Mouse (Mus musculus) kidney, embryonic 16.5 days (tissue): ENCODE measurements at regions not wholly inside any gene's neighbourhood (a gene's known extent, or its start where the extent isn't known, plus 50 kb on each side); places are given as distances from the start of the nearest gene placed in this dataset.

Experiments used
- ATAC-seq: fragments of 200-750 bp; cut with Nextera tagmentation; 2 replicates; pipeline ENCODE4 v1.8.0; 2017; ENCODE audit warnings: moderate TSS enrichment; ENCODE audit not compliant: low FRiP score, low TSS enrichment
- H3K27ac ChIP-seq: fragments of 300-500 bp; sonication (generic); 2 replicates; pipeline ENCODE4 v1.5.1; 2014; ENCODE audit warnings: low read length
- H3K27me3 ChIP-seq: fragments of 300-500 bp; sonication (generic); 2 replicates; pipeline ENCODE4 v1.6.1; 2014; ENCODE audit warnings: low read length, control low read depth, mixed read lengths; ENCODE audit not compliant: insufficient read depth
- H3K36me3 ChIP-seq: fragments of 300-500 bp; sonication (generic); 2 replicates; pipeline ENCODE4 v1.6.1; 2014; ENCODE audit warnings: low read length, control low read depth, mixed read lengths; ENCODE audit not compliant: insufficient read depth
- H3K4me1 ChIP-seq: fragments of 300-500 bp; sonication (generic); 2 replicates; pipeline ENCODE4 v1.6.1; 2014; ENCODE audit warnings: low read length, control low read depth, mixed read lengths; ENCODE audit not compliant: insufficient read depth
- H3K4me2 ChIP-seq: fragments of 300-500 bp; sonication (generic); replicated peaks from 2 replicates; pipeline ENCODE4 v1.6.1; 2014; ENCODE audit warnings: low read depth, low read length
- H3K4me3 ChIP-seq: fragments of 300-500 bp; sonication (generic); 2 replicates; pipeline ENCODE4 v1.5.1; 2014; ENCODE audit warnings: mild to moderate bottlenecking, low read length
- H3K9ac ChIP-seq: fragments of 300-500 bp; sonication (generic); replicated peaks from 2 replicates; pipeline ENCODE4 v1.6.1; 2014; ENCODE audit warnings: low read length
- H3K9me3 ChIP-seq: fragments of 300-500 bp; sonication (generic); 2 replicates; pipeline ENCODE4 v1.6.1; 2016; ENCODE audit warnings: low read length, control low read depth
- WGBS: fragments of 180-500 bp; shearing (Covaris S2); extraction: QIAGEN DNeasy Blood & Tissue Kit; methylation state at CpG from one replicate; pipeline ENCODE4 v1.1.7; 2014; 5-methylcytosine and 5-hydroxymethylcytosine counted together

- no peak overlapping the region for H3K4me2 ChIP-seq
- 58% methylated on average over 9 of the region's 9 CpGs for WGBS
- no peak overlapping the region for H3K27ac ChIP-seq
- H3K9ac ChIP-seq, result no peak overlapping the region
- ATAC-seq, result no peak
- H3K27me3 ChIP-seq, result no peaks in the 10 kb centered on the region
- no peak overlapping the region for H3K4me3 ChIP-seq
- H3K9me3 ChIP-seq, result no peaks in the 10 kb centered on the region
- H3K36me3 ChIP-seq, result no peaks in the 10 kb centered on the region
- no peaks in the 10 kb centered on the region; the same call in 1 of the 2 replicates for H3K4me1 ChIP-seq
Observed at GRCm38 (mm10) chr3:130853866-130854265, 123.7 kb upstream of the Rpl34 start.

GRCm38 (mm10) chr3:130850766-130851308 lies 120.6 kb upstream of the Rpl34 start:
- H3K9me3 ChIP-seq, result no peaks in the 10 kb centered on the region

GRCm38 (mm10) chr3:130841755-130842154 lies 111.6 kb upstream of the Rpl34 start:
- H3K4me1 ChIP-seq, result no peaks in the 10 kb centered on the region; the same call in 1 of the 2 replicates
- no peaks in the 10 kb centered on the region for H3K9me3 ChIP-seq
- H3K36me3 ChIP-seq, result no peaks in the 10 kb centered on the region
- 80% methylated on average over 1 of the region's 1 CpGs for WGBS
- no peak overlapping the region for H3K4me3 ChIP-seq
- no peak overlapping the region for H3K4me2 ChIP-seq
- H3K27me3 ChIP-seq, result no peaks in the 10 kb centered on the region
- H3K9ac ChIP-seq, result no peak overlapping the region
- H3K27ac ChIP-seq, result no peak overlapping the region
- no peak for ATAC-seq

More at GRCm38 (mm10) chr3:130850766-130851308, 120.6 kb upstream of the Rpl34 start:
- H3K4me1 ChIP-seq, result no peaks in the 10 kb centered on the region
- H3K9ac ChIP-seq, result no peak overlapping the region
- H3K36me3 ChIP-seq, result no peaks in the 10 kb centered on the region
- no peak overlapping the region for H3K4me3 ChIP-seq
- H3K27me3 ChIP-seq, result no peaks in the 10 kb centered on the region
- no peak overlapping the region for H3K27ac ChIP-seq
- 54% methylated on average over 5 of the region's 5 CpGs for WGBS
- peak; percentile 51 for ATAC-seq
- H3K4me2 ChIP-seq, result no peak overlapping the region

DNA sequence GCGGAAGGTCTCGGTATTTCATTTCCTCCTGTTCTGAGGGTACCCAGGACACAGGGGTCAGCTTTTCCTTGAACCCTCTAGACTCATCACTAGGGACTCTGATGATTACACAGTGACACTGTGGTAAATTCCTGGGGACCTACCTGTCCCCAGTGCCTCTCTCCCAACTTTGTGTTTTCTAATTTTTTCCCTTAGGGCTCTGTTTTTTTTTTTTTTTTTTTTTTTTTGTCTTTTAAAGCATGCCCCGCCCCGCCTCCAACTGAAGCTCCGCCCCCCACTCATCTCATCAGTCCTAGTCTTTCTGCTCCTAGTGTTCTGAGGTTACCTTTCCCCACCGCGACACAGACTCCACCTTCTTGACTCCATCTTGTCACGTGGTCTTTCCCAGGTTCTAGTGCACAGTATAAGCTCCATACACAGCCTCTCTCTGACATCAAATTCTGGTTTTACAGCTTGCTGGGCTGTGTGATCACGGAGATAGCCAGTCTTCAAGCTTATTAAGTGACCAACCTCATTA lies 109.8 kb upstream of the Rpl34 start:
- WGBS, result 80% methylated on average over 9 of the region's 9 CpGs

GRCm38 (mm10) chr3:130838626-130839422 lies 108.6 kb upstream of the Rpl34 start:
- no peak for ATAC-seq
- Histone ChIP-seq H3K36me3 (no peaks in the 10 kb centered on the region), H3K4me2 (no peak overlapping the region), H3K27me3 (no peaks in the 10 kb centered on the region), H3K4me3 (no peak overlapping the region), H3K4me1 (no peaks in the 10 kb centered on the region; the same call in 1 of the 2 replicates), H3K27ac (no peak overlapping the region), H3K9ac (no peak overlapping the region), H3K9me3 (no peaks in the 10 kb centered on the region)
- 59% methylated on average over 17 of the region's 19 CpGs for WGBS

More for the DNA sequence above, 109.8 kb upstream of the Rpl34 start:
- Histone ChIP-seq H3K27me3 (no peaks in the 10 kb centered on the region), H3K4me1 (no peaks in the 10 kb centered on the region; the same call in 1 of the 2 replicates), H3K4me2 (no peak overlapping the region), H3K27ac (no peak overlapping the region), H3K36me3 (no peaks in the 10 kb centered on the region), H3K9ac (no peak overlapping the region), H3K9me3 (no peaks in the 10 kb centered on the region), H3K4me3 (no peak overlapping the region)
- no peak for ATAC-seq

- H3K4me1 ChIP-seq, result peaks cover 16% of the 10 kb centered on the region
- peak overlapping the region; percentile 26; the same call in 1 of the 2 replicates for H3K4me2 ChIP-seq
Observed at GRCm38 (mm10) chr3:130833722-130834121, 103.5 kb upstream of the Rpl34 start.

GRCm38 (mm10) chr3:130833082-130833481 lies 102.9 kb upstream of the Rpl34 start:
- no peaks in the 10 kb centered on the region for H3K36me3 ChIP-seq
- H3K4me1 ChIP-seq, result peaks cover 16% of the 10 kb centered on the region
- no peak overlapping the region for H3K4me3 ChIP-seq
- H3K27ac ChIP-seq, result peak overlapping the region; percentile 39; the same call in 1 of the 2 replicates
- peak overlapping the region; percentile 26; the same call in 1 of the 2 replicates for H3K4me2 ChIP-seq
- no peaks in the 10 kb centered on the region for H3K9me3 ChIP-seq
- ATAC-seq, result peak; percentile 64
- H3K27me3 ChIP-seq, result no peaks in the 10 kb centered on the region
- H3K9ac ChIP-seq, result no peak overlapping the region
- WGBS, result 32% methylated on average over 9 of the region's 9 CpGs

More at GRCm38 (mm10) chr3:130833722-130834121, 103.5 kb upstream of the Rpl34 start:
- no peaks in the 10 kb centered on the region for H3K9me3 ChIP-seq
- 38% methylated on average over 5 of the region's 5 CpGs for WGBS
- ATAC-seq, result peak; percentile 83; the same call in 1 of the 2 replicates
- H3K9ac ChIP-seq, result no peak overlapping the region
- no peaks in the 10 kb centered on the region for H3K27me3 ChIP-seq
- no peaks in the 10 kb centered on the region for H3K36me3 ChIP-seq
- no peak overlapping the region for H3K4me3 ChIP-seq
- peak overlapping the region; percentile 39 for H3K27ac ChIP-seq

DNA sequence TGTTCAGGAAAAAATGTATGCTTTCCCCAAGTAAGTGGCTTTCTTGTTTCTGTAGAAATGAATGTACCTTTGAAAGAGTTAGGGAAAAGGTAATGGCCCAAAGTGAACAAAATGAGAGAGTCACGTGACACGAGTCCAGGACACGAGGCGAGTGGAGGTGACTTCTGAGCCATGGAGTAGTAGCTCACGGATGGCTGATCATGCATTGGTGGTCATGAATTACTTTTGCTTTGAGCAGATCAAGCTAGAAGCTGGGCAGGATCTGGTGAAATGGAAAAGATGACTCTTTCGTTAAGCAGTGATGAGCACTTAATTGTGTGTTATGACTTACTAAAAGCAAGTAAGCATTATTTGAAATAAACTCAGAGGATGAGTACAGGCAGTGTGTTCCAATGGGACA lies 101.6 kb upstream of the Rpl34 start:
- no peaks in the 10 kb centered on the region for H3K27me3 ChIP-seq
- ATAC-seq, result no peak
- WGBS, result 47% methylated on average over 6 of the region's 6 CpGs

DNA sequence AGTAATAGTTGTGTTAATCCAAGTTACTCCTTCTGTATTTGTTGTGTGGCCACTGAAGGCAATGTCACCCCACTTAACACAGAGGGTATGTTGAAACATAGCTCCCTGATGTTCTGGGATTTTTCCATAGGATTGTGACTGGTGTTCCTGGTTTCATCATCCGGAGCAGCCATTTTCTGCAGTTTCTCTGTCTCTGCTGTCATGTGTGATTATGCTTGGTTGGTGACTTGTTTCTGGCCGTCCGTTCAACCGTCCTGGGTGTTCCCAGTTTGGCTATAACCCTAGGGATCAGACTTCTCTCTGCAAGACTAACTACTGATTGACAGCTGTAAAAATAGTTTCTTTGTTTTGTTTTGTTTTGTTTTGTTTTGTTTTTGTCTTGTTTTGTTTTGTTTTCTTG lies 98.1 kb upstream of the Rpl34 start:
- Histone ChIP-seq H3K27ac (no peak overlapping the region), H3K9ac (no peak overlapping the region), H3K27me3 (no peaks in the 10 kb centered on the region), H3K4me3 (no peak overlapping the region), H3K4me2 (no peak overlapping the region), H3K4me1 (peaks cover 11% of the 10 kb centered on the region), H3K36me3 (no peaks in the 10 kb centered on the region), H3K9me3 (no peaks in the 10 kb centered on the region)
- no peak for ATAC-seq
- WGBS, result 60% methylated on average over 4 of the region's 4 CpGs

More for the DNA sequence above, 101.6 kb upstream of the Rpl34 start:
- Histone ChIP-seq H3K9me3 (no peaks in the 10 kb centered on the region), H3K27ac (no peak overlapping the region), H3K9ac (no peak overlapping the region), H3K4me3 (no peak overlapping the region), H3K4me1 (peaks cover 16% of the 10 kb centered on the region), H3K36me3 (no peaks in the 10 kb centered on the region), H3K4me2 (no peak overlapping the region)

- no peaks in the 10 kb centered on the region for H3K27me3 ChIP-seq
- H3K9me3 ChIP-seq, result no peaks in the 10 kb centered on the region
- H3K36me3 ChIP-seq, result no peaks in the 10 kb centered on the region
- no peak overlapping the region for H3K4me2 ChIP-seq
- no peak overlapping the region for H3K4me3 ChIP-seq
- peaks cover 7% of the 10 kb centered on the region for H3K4me1 ChIP-seq
- 84% methylated on average over 4 of the region's 4 CpGs for WGBS
- ATAC-seq, result no peak
- H3K9ac ChIP-seq, result no peak overlapping the region
- no peak overlapping the region for H3K27ac ChIP-seq
Observed at GRCm38 (mm10) chr3:130827934-130828333, 97.7 kb upstream of the Rpl34 start.
